Comparison of ENCODE assay signal across 8 mouse cellular contexts in genomic region chr2:128211022-128211880, GRCm38 (mm10).
A peak's percentile ranks its signal among the peaks of the same experiment; 100 is the strongest.
DNase-seq lines count a peak whose midpoint lies in the region; ATAC-seq and TF ChIP-seq lines count a peak whose summit lies in the region.

No protein-coding gene starts in this region.

- H3K36me3 ChIP-seq in hindbrain, embryonic 16.5 days (ENCODE audit: control insufficient read depth, insufficient read depth, low read length) = no peaks in the 10 kb centered on the region
- H3K36me3 ChIP-seq in lung, embryonic 15.5 days = no peaks in the 10 kb centered on the region
- H3K36me3 ChIP-seq in stomach, postnatal 0 days (ENCODE audit: control insufficient read depth, insufficient read depth, low read length) = no peaks in the 10 kb centered on the region

- DNase-seq in ES-CJ7 (ENCODE audit: low read depth, low spot score) = peak; percentile 51
- DNase-seq in stomach, postnatal 0 days (ENCODE audit: low spot score) = peak; percentile 27
- no peak for DNase-seq in urinary bladder, postnatal 36 days (ENCODE audit: low spot score in 2 of 2)
- no peak for DNase-seq in adrenal gland, adult 2 months
- DNase-seq in frontal cortex, postnatal 36 days (ENCODE audit: low spot score in 2 of 2) = no peak

- H3K4me1 ChIP-seq in brown adipose tissue, adult 24 weeks (ENCODE audit: control insufficient read depth, insufficient read depth, insufficient read length, low read length) = peaks cover 7% of the 10 kb centered on the region; the same call in 1 of the 2 replicates
- H3K4me1 ChIP-seq in hindbrain, embryonic 16.5 days (ENCODE audit: control insufficient read depth, insufficient read depth, low read depth, low read length) = peaks cover 12% of the 10 kb centered on the region
- H3K4me1 ChIP-seq in lung, embryonic 15.5 days = peaks cover 22% of the 10 kb centered on the region
- no peaks in the 10 kb centered on the region for H3K4me1 ChIP-seq in stomach, postnatal 0 days (replicated peaks; ENCODE audit: control insufficient read depth, insufficient read depth)

- 16% methylated on average over 19 of the region's 19 CpGs for WGBS in hindbrain, embryonic 16.5 days
- WGBS in lung, embryonic 15.5 days = 22% methylated on average over 19 of the region's 19 CpGs
- 26% methylated on average over 19 of the region's 19 CpGs for WGBS in stomach, postnatal 0 days

- H3K9ac ChIP-seq in hindbrain, embryonic 16.5 days (ENCODE audit: low read depth, low read length) = peak overlapping the region; percentile 36; the same call in 1 of the 2 replicates
- peak overlapping the region; percentile 6; the same call in 1 of the 2 replicates for H3K9ac ChIP-seq in lung, embryonic 15.5 days
- no peak overlapping the region for H3K9ac ChIP-seq in stomach, postnatal 0 days (ENCODE audit: low read length)

- H3K9me3 ChIP-seq in hindbrain, embryonic 16.5 days (ENCODE audit: control insufficient read depth, low read length) = no peaks in the 10 kb centered on the region
- no peaks in the 10 kb centered on the region for H3K9me3 ChIP-seq in lung, embryonic 15.5 days
- H3K9me3 ChIP-seq in stomach, postnatal 0 days (ENCODE audit: control insufficient read depth, low read length) = no peaks in the 10 kb centered on the region

- peak; percentile 52 for ATAC-seq in hindbrain, embryonic 16.5 days
- peak; percentile 49 for ATAC-seq in lung, embryonic 15.5 days (ENCODE audit: borderline replicate concordance, extremely low read depth, low FRiP score, low TSS enrichment)
- ATAC-seq in stomach, postnatal 0 days (ENCODE audit: low FRiP score, low TSS enrichment) = peak; percentile 80

- no peak for TF ChIP-seq CTCF in stomach, postnatal 0 days (IDR thresholded peaks at IDR 0.05; ENCODE audit: low read depth)

- peak overlapping the region; percentile 30; the same call in 1 of the 2 replicates for H3K27ac ChIP-seq in brown adipose tissue, adult 24 weeks (replicated peaks; ENCODE audit: low read depth, low read length)
- no peak overlapping the region for H3K27ac ChIP-seq in hindbrain, embryonic 16.5 days (ENCODE audit: low read depth, low read length)
- 0 out of 2 replicates have a peak overlapping the region, but pooled peaks have one; percentile 9 for H3K27ac ChIP-seq in lung, embryonic 15.5 days
- no peak overlapping the region for H3K27ac ChIP-seq in stomach, postnatal 0 days (replicated peaks)

- TF ChIP-seq EP300 in stomach, postnatal 0 days (optimal IDR thresholded peaks at IDR 0.05) = no peak

- H3K4me3 ChIP-seq in brown adipose tissue, adult 24 weeks (ENCODE audit: insufficient read depth, low read depth, low read length) = peak overlapping the region; percentile 2; the same call in 1 of the 2 replicates
- no peak overlapping the region for H3K4me3 ChIP-seq in hindbrain, embryonic 16.5 days (ENCODE audit: low read length)
- H3K4me3 ChIP-seq in lung, embryonic 15.5 days = no peak overlapping the region
- H3K4me3 ChIP-seq in stomach, postnatal 0 days (ENCODE audit: low read depth, low read length) = no peak overlapping the region

- H3K4me2 ChIP-seq in hindbrain, embryonic 16.5 days (ENCODE audit: low read length) = peak overlapping the region; percentile 24; the same call in 1 of the 2 replicates
- H3K4me2 ChIP-seq in lung, embryonic 15.5 days = peak overlapping the region; percentile 38
- H3K4me2 ChIP-seq in stomach, postnatal 0 days (replicated peaks; ENCODE audit: low read depth) = 0 out of 2 replicates have a peak overlapping the region, but pooled peaks have one; percentile 11

- H3K27me3 ChIP-seq in hindbrain, embryonic 16.5 days (replicated peaks; ENCODE audit: control insufficient read depth, insufficient read depth, low read length) = no peaks in the 10 kb centered on the region
- no peaks in the 10 kb centered on the region for H3K27me3 ChIP-seq in lung, embryonic 15.5 days
- no peaks in the 10 kb centered on the region for H3K27me3 ChIP-seq in stomach, postnatal 0 days (ENCODE audit: control insufficient read depth, insufficient read depth, low read length)

Comparison
In these comparisons a context has a peak if more than half of its experiments do, and no peak if none do; other contexts are left out.
1. DNase-seq: peak in ES-CJ7 (single experiment) and stomach, postnatal 0 days (single experiment); none in urinary bladder, postnatal 36 days (0 of 2), adrenal gland, adult 2 months (single experiment) and frontal cortex, postnatal 36 days (0 of 2).
2. H3K27ac ChIP-seq: peak in brown adipose tissue, adult 24 weeks (single experiment) and lung, embryonic 15.5 days (single experiment); none in hindbrain, embryonic 16.5 days (single experiment) and stomach, postnatal 0 days (single experiment).
3. Peak in every context shown above with its lines, with median percentiles within 50 percentile points of each other: ATAC-seq and H3K4me2 ChIP-seq.